Mouse (Mus musculus): ENCODE results near the gene Col1a1.

Gene Col1a1

DNA sequence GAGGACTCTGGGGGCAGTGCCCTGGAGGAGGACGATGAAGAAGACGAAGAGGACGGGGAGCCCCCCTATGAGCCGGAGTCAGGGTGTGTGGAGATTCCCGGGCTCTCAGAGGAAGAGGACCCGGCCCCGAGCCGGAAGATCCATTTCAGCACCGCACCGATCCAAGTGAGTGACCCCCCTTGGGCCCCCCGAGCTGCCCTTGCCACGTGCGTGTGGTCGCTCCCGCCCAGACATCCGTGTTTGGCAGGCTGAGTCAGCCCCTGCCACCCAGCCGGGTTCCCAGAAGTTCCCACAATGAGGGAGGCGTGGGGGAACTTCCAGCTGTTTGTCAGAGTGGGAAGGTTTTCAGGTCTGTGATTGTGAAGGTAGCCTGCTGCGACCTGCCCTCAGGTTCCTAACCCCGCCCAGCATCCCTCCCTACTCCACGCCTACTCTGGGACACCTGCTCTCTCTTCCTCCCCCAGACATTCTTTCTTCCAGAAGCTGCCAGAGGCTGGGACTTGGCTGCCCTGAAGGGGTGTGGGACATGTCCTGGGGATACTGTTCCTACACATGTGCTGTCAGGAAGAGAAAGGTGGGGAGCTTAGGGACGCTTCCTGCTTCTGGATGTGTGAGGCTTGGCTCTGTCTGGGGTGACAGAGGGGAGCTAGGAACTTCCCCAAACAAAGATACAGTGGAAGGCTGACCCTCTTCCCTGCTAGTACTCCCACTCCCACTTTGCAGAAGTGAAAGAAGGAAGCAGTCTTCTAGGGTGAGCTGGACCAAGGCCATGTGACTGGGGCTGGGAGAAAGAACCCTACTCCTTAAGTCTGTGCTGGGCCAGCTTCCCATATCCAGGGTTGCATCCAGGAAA lies 57.0 kb downstream of the Col1a1 start:
- peak; percentile 80 to 88 for DNase-seq (ENCODE audit: inconsistent age in 2 of 2, low spot score in 1 of 2)

GRCm38 (mm10) chr11:94994208-94994814 lies 58.3 kb downstream of the Col1a1 start:
- DNase-seq (ENCODE audit: inconsistent age in 2 of 2, low spot score in 1 of 2), result peak; percentile 28 to 71

- peak in 1 of 2 experiments; percentile 57 for DNase-seq (ENCODE audit: inconsistent age in 2 of 2, low spot score in 1 of 2)
Measured at GRCm38 (mm10) chr11:94994947-94995772, 59.1 kb downstream of the Col1a1 start.

DNA sequence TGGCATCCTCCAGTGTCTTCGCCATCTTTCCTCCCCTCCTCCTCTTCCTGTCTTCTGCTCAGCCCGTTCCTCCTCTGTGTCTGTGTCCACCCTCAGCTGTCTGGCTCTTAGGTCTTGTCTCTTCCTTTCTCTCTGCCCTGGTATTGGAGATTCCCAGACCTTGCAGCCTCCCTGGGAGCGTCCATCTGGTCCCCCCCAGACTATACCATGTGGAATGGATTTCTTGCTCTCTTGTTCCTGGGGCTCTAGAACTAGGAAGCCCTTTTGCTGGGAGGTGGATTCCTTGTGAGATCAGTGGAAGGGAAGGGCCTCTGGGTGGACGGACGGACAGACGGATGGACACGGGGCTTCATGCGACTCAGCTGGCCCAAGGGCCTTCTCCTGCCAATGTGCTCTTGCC lies 60.1 kb downstream of the Col1a1 start:
- peak in 1 of 2 experiments; percentile 40 for DNase-seq (ENCODE audit: inconsistent age in 2 of 2, low spot score in 1 of 2)

DNA sequence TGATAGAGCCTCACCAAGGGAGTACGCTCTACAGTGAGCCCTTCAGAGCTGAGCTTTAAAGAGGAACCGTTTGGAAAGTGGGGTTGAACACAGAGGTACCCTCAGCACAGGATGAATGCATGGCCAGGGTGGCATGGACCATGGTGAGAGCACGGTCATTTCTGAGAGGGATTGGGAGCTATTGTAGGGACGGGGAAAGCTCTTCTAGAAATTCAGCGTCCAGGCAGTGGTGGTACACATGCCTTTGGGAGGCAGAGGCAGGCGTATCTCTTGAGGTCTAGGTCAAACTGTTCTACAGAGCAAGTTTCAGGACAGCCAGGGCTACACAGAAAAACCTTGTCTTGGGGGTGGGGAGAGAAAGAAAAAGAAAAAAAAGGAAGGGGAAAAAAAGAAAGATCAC lies 61.0 kb downstream of the Col1a1 start:
- DNase-seq (ENCODE audit: inconsistent age in 2 of 2, low spot score in 1 of 2), result peak in 1 of 2 experiments; percentile 28

DNA sequence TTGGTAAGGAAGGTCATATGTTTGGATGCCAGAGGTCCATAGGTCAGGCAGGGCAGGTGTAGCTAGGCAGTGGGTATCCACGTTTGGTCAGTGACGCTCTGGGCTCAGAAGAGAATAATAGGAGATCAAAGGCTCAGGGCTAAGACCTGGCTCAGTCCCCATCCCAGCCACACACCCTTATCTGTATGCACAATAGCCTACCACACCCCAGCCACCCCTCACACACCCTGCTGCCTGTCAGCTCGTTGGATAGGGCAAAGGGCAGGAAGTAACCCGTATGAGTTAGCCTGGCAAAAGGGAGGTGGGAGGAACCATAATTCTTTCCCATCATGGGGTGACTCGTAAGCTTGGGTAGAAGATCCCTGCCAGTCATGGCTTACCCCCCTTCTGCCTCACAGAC lies 61.6 kb downstream of the Col1a1 start:
- peak in 1 of 2 experiments; percentile 26 for DNase-seq (ENCODE audit: inconsistent age in 2 of 2, low spot score in 1 of 2)

DNA sequence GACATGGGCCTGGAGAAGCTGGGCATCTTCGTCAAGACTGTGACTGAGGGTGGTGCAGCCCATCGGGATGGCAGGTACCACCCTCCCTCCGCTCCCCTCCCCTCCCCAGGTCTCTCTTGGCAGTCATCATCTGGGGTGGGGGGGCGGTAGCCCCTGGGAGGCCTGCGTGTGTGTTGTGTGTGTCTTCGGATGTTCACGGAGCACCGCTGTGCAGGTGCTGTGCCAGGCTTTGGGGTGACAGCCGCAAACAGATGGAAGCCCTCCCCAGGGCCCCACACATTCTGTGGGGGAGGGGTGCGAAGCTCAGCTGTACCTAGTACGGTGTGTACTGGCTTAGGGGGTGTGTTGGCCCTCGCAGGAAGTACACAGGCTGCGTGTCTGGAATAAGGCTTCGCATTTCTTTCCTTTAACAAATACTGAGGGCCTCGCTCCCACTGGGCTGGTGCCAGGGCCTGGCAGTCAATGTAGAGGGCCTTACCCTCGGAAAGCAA lies 62.1 kb downstream of the Col1a1 start:
- DNase-seq (ENCODE audit: inconsistent age in 2 of 2, low spot score in 1 of 2), result peak; percentile 31 to 47

DNA sequence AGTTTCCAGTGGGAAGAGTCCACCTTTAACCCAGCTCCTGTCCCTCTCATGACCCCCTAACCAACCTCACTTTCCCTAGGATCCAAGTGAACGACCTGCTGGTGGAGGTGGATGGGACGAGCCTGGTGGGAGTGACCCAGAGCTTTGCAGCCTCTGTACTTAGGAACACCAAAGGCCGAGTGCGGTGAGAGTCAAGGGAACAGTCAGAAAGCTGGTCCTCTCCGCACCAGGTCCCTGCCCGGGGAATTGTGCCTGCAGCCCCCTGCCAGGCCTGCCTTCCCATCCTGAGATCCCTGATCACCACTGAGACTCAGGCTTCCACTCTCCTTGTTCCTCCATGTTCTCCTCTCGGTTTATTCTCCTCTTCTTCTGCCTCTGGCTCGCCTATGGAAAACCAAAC lies 64.1 kb downstream of the Col1a1 start:
- DNase-seq (ENCODE audit: inconsistent age in 2 of 2, low spot score in 1 of 2), result no peak

DNA sequence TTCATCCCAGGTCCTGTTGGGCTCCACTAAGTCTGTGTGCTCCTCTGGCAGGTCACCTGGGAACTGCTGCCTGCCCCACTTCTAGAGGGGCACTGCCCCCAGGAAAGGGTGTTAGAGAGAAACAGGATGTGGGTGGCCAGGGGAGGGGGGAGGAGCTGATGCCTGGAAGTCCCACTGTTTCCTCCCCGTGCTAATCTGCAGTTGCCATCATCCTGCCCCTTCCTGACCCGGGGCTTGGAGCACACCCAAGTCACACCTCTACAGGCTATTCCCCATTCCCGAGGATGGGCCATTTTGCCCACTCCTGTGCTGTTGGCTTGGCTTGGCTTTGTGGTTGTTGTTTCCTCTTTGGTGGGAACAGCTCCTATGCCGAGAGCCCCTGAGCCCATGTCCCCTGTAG lies 64.5 kb downstream of the Col1a1 start:
- peak; percentile 66 to 79 for DNase-seq (ENCODE audit: inconsistent age in 2 of 2, low spot score in 1 of 2)

DNA sequence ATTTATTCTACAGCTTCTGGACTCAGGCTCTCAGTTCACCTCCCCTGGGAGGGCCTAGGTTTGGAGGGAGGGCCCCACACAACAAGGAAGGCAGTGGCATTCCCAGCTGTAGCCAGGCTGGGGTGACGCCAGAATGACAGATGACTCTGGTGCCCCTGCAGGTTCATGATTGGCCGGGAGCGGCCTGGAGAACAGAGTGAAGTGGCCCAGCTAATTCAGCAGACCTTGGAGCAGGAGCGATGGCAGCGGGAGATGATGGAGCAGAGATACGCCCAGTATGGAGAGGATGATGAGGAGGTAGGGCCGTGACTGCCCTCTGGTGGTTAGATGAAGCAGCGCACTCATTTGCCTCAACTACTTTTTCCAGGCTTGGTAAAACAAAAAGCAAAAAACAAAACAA lies 65.0 kb downstream of the Col1a1 start:
- DNase-seq (ENCODE audit: inconsistent age in 2 of 2, low spot score in 1 of 2), result peak; percentile 88 to 93

DNA sequence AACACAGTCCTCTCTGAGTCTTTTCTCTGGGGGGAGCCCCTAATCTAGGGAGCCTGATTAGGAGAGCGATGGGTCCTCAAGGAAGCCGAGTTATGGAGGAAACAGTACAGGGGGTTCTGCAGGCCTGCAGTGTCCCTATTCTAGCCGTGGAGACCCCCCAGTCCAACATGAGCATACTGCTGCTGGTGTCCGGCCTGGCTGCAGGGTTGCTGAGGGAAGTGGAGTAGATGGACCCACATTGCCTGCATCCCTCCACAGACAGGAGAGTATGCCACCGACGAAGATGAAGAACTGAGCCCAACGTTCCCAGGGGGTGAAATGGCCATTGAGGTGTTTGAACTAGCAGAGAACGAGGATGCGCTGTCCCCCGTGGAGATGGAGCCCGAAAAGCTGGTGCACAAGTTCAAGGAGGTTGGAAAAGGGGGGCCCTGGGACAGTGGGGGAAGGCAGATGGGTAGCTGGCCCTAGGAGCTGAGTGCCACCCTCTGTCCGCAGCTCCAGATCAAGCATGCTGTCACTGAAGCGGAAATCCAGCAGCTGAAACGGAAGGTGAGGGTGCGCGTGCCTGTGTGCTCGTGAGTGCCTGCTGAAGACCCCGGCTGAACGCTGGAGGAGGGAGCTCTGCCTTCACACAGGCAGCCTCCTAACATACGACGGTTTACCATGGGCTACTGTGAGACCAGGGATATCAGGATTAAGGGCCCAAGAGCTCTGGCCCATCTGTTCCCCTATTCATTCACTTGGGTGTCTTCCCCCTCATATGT lies 65.7 kb downstream of the Col1a1 start:
- peak; percentile 19 to 31 for DNase-seq (ENCODE audit: inconsistent age in 2 of 2, low spot score in 1 of 2)

All from adrenal gland, adult (tissue).